In the genomic region with DNA sequence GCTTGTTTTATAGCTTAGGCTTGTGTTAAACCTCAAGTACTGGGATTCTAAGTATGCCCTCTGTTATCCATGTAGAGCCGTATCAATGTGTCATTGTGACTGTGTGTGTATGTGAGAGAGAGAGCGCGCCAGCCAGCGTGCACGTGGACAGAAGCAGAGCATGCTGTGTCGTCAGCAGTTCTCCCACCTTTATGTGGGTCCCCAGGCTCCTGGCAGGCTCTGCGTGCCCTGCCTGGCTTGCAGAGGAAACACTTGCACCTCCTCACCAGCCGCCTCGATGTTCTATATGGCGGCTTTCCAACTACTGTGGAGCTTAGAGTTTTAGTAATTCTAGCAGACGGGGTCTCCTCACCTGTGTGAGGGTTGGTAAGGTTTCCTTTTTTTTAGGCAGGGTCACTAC, we compare ENCODE assay signal across 25 mouse cellular contexts. TPM values are rescaled to one million over a fixed set of nuclear protein-coding genes. Genes with fewer than 3 reads are reported as not detected.
A peak's percentile ranks its signal among the peaks of the same experiment; 100 is the strongest.
DNase-seq lines count a peak whose midpoint lies in the region; ATAC-seq and TF ChIP-seq lines count a peak whose summit lies in the region.
"Had no signal": no experiment of that assay in that cellular context is flagged by ENCODE, and none has a peak within 500 bp of the region (broad histone marks: within the 10 kb centered on the region; RNA-seq: fewer than 3 reads in every experiment).

No protein-coding gene starts in this region.

- H3ac ChIP-seq in myocyte (ENCODE audit: control insufficient read depth, insufficient read length): no peak overlapping the region

- TF ChIP-seq POLR2A in MEL (IDR thresholded peaks at IDR 0.05; ENCODE audit: control insufficient read depth in 1 of 2, insufficient read depth in 1 of 2, low read depth in 1 of 2, low read length in 2 of 2, poor library complexity in 1 of 2) (no peak), myocyte (IDR thresholded peaks at IDR 0.05; ENCODE audit: insufficient read length, low read depth) (no peak)
- no peak for TF ChIP-seq POLR2A in lung, adult 2 months (IDR thresholded peaks at IDR 0.05; ENCODE audit: borderline replicate concordance, extremely low read depth, low read depth, low read length)

- TF ChIP-seq EP300 in MEL (IDR thresholded peaks at IDR 0.05; ENCODE audit: low read depth in 1 of 2, low read length in 2 of 2): no peak

- DNase-seq in frontal cortex, adult 2 months (ENCODE audit: extremely low spot score in 1 of 2, low spot score in 1 of 2): no peak
- no peak for DNase-seq in limb, embryonic 10.5 days (ENCODE audit: low spot score)
- no peak for DNase-seq in MEL (ENCODE audit: low read depth, low spot score)
- DNase-seq in lung, adult 2 months: no peak
- DNase-seq: adrenal gland, adult 2 months; adrenal gland, postnatal 14 days; B cell, adult 2 months; cerebellum, adult 11-12 months; cerebellum, adult 8-10 months; cerebellum, postnatal 36 days; embryo, embryonic 11 days; forebrain, postnatal 0 days; gastrocnemius, postnatal 10 days; gastrocnemius, postnatal 36 days had no signal

- peak; percentile 81 for ATAC-seq in frontal cortex, adult (ENCODE audit: low TSS enrichment)
- ATAC-seq in limb, embryonic 15.5 days (ENCODE audit: insufficient number of reproducible peaks, low FRiP score, low TSS enrichment, low read depth): 0 out of 2 replicates have a peak, but pooled peaks have one; percentile 47
- ATAC-seq: forebrain, embryonic 14.5 days; forebrain, postnatal 0 days; hindbrain, embryonic 16.5 days had no signal

- TF ChIP-seq RAD21 in MEL (IDR thresholded peaks at IDR 0.05; ENCODE audit: low read depth, low read length): no peak

- TF ChIP-seq CTCF in MEL (IDR thresholded peaks at IDR 0.05 in 2 of 3, conservative IDR thresholded peaks at IDR 0.05 in 1 of 3; ENCODE audit: control insufficient read depth in 1 of 3, insufficient read depth in 1 of 3, low read depth in 2 of 3, low read length in 3 of 3, poor library complexity in 1 of 3, severe bottlenecking in 1 of 3): no peak
- TF ChIP-seq CTCF in lung, adult 2 months (IDR thresholded peaks at IDR 0.05; ENCODE audit: insufficient read depth, low read length): no peak

- no peaks in the 10 kb centered on the region for H3K9me3 ChIP-seq in limb, embryonic 15.5 days
- no peaks in the 10 kb centered on the region for H3K9me3 ChIP-seq in limb, embryonic 10.5 days (replicated peaks)
- H3K9me3 ChIP-seq in MEL (replicated peaks; ENCODE audit: insufficient read depth, low read length): no peaks in the 10 kb centered on the region
- H3K9me3 ChIP-seq: embryonic facial prominence, embryonic 15.5 days; G1E; hindbrain, embryonic 10.5 days; hindbrain, embryonic 13.5 days had no signal

- H3K4me2 ChIP-seq in limb, embryonic 15.5 days: no peak overlapping the region
- no peak overlapping the region for H3K4me2 ChIP-seq in myocyte (ENCODE audit: low read depth)
- H3K4me2 ChIP-seq: embryonic facial prominence, embryonic 15.5 days; heart, embryonic 11.5 days; hindbrain, embryonic 13.5 days had no signal

- WGBS in limb, embryonic 15.5 days: 68% methylated on average over 11 of the region's 11 CpGs
- WGBS in limb, embryonic 10.5 days: 75% methylated on average over 11 of the region's 11 CpGs
- 67% methylated on average over 11 of the region's 11 CpGs for whole genome bisulfite sequencing in lung, adult 2 months

- H3K27me3 ChIP-seq in limb, embryonic 15.5 days: no peaks in the 10 kb centered on the region
- H3K27me3 ChIP-seq in limb, embryonic 10.5 days (ENCODE audit: low read depth, poor library complexity, severe bottlenecking): no peaks in the 10 kb centered on the region
- no peaks in the 10 kb centered on the region for H3K27me3 ChIP-seq in MEL (ENCODE audit: control insufficient read depth in 1 of 2, insufficient read depth in 2 of 2, low read length in 2 of 2)
- H3K27me3 ChIP-seq in myocyte (ENCODE audit: control insufficient read depth, insufficient read depth, insufficient read length): no peaks in the 10 kb centered on the region
- H3K27me3 ChIP-seq: CH12.LX; embryonic facial prominence, embryonic 15.5 days; hindbrain, embryonic 13.5 days had no signal

- no peak overlapping the region for H3K9ac ChIP-seq in limb, embryonic 15.5 days
- H3K9ac ChIP-seq in MEL (ENCODE audit: control insufficient read depth, low read depth, low read length, poor library complexity, severe bottlenecking): no peak overlapping the region
- H3K9ac ChIP-seq: embryonic facial prominence, embryonic 15.5 days; forebrain, postnatal 0 days; hindbrain, embryonic 13.5 days had no signal

- no peak overlapping the region for H3K27ac ChIP-seq in limb, embryonic 15.5 days
- no peak overlapping the region for H3K27ac ChIP-seq in limb, embryonic 10.5 days
- H3K27ac ChIP-seq in MEL (ENCODE audit: control insufficient read depth, low read depth, low read length): no peak overlapping the region
- H3K27ac ChIP-seq: embryonic facial prominence, embryonic 15.5 days; hindbrain, embryonic 10.5 days; hindbrain, embryonic 13.5 days had no signal

- no peaks in the 10 kb centered on the region for H3K79me2 ChIP-seq in MEL (ENCODE audit: control insufficient read depth, insufficient read depth, low read length, poor library complexity)
- H3K79me2 ChIP-seq in myocyte (ENCODE audit: control insufficient read depth, insufficient read depth): no peaks in the 10 kb centered on the region

- H3K4me1 ChIP-seq in limb, embryonic 15.5 days: no peaks in the 10 kb centered on the region
- no peaks in the 10 kb centered on the region for H3K4me1 ChIP-seq in limb, embryonic 10.5 days
- H3K4me1 ChIP-seq in MEL (ENCODE audit: control insufficient read depth in 1 of 2, insufficient read depth in 2 of 2, low read length in 2 of 2): no peaks in the 10 kb centered on the region
- no peaks in the 10 kb centered on the region for H3K4me1 ChIP-seq in lung, adult 2 months (ENCODE audit: control insufficient read depth, insufficient read depth, low read length)
- H3K4me1 ChIP-seq: embryonic facial prominence, embryonic 15.5 days; hindbrain, embryonic 10.5 days; hindbrain, embryonic 13.5 days had no signal

- no peak overlapping the region for H3K4me3 ChIP-seq in limb, embryonic 15.5 days
- no peak overlapping the region for H3K4me3 ChIP-seq in limb, embryonic 10.5 days
- H3K4me3 ChIP-seq in MEL (ENCODE audit: control insufficient read depth in 1 of 2, insufficient read depth in 1 of 2, low read depth in 2 of 2, low read length in 2 of 2): no peak overlapping the region
- H3K4me3 ChIP-seq in myocyte: no peak overlapping the region
- H3K4me3 ChIP-seq in lung, adult 2 months (replicated peaks; ENCODE audit: extremely low read depth, low read depth, low read length): no peak overlapping the region
- H3K4me3 ChIP-seq: embryonic facial prominence, embryonic 15.5 days; hindbrain, embryonic 10.5 days; hindbrain, embryonic 13.5 days had no signal

- peaks cover 26% of the 10 kb centered on the region for H3K36me3 ChIP-seq in limb, embryonic 15.5 days
- H3K36me3 ChIP-seq in limb, embryonic 10.5 days: peaks cover 34% of the 10 kb centered on the region
- H3K36me3 ChIP-seq in MEL (ENCODE audit: control insufficient read depth in 1 of 2, insufficient read depth in 2 of 2, low read length in 2 of 2) (peaks cover 0 to 13% of the 10 kb centered on the region in 2 experiments; a peak in 2 of 4 replicates), myocyte (ENCODE audit: control insufficient read depth, insufficient read depth) (no peaks in the 10 kb centered on the region)

TF ChIP-seq in MEL, 35 proteins besides CTCF, POLR2A, EP300 and RAD21:
- TF ChIP-seq POLR2AphosphoS2 (IDR thresholded peaks at IDR 0.05; ENCODE audit: low read length) (0 out of 2 replicates have a peak, but pooled peaks have one; percentile 12), CHD2 (IDR thresholded peaks at IDR 0.05; ENCODE audit: low read length) (no peak), ZKSCAN1 (IDR thresholded peaks at IDR 0.05; ENCODE audit: low read depth, low read length) (no peak)

TF ChIP-seq in myocyte, 11 proteins besides CTCF, POLR2A, EP300 and RAD21:
- TF ChIP-seq MYOD1 (IDR thresholded peaks at IDR 0.05; ENCODE audit: control insufficient read depth in 1 of 3, insufficient read length in 2 of 3, low read depth in 2 of 3) (no peak), POLR2AphosphoS2 (IDR thresholded peaks at IDR 0.05; ENCODE audit: insufficient read length, low read depth) (peak; percentile 42), MYOG (IDR thresholded peaks at IDR 0.05; ENCODE audit: control insufficient read depth in 1 of 3, insufficient read depth in 1 of 3, insufficient read length in 2 of 3, low read depth in 2 of 3) (no peak)

RNA-seq across cellular contexts. Expression of a gene that starts 21.7 kb away (rescaled TPM):
- 89.0 and 107 TPM in 2 replicates for polyA plus RNA-seq in frontal cortex, adult 2 months (2012; rRNA removed)
- polyA plus RNA-seq in limb, embryonic 15.5 days (2015; fragmentation: Nextera tagmentation; extraction: Ambion mirVana): 87.3 and 103 TPM in 2 replicates
- polyA plus RNA-seq in limb, embryonic 10.5 days (2016; fragmentation: Nextera tagmentation; extraction: Ambion mirVana): 140 and 161 TPM in 2 replicates
- 239 and 264 TPM in 2 replicates for total RNA-seq in MEL (2012; rRNA removed)
- 100 to 1,000 TPM in 1 of 2 experiments, not detected in 1; 194 TPM for polyA plus RNA-seq in MEL (2012; ENCODE audit: insufficient read depth in 1 of 2, insufficient read length in 2 of 2, low read depth in 1 of 2, low replicate concordance in 2 of 2, missing spikeins in 1 of 2)
- 111 TPM for polyA plus RNA-seq in myocyte (2012; fragmentation: generic; extraction: Trizol)
- 24.4 and 29.4 TPM in 2 replicates for polyA plus RNA-seq in lung, adult 2 months (2012; rRNA removed)

RNA-seq across cellular contexts. Expression of a gene that starts 34.8 kb away (rescaled TPM):
- 15.4 and 18.1 TPM in 2 replicates for polyA plus RNA-seq in frontal cortex, adult 2 months (2012; rRNA removed)
- 43.1 and 47.1 TPM in 2 replicates for polyA plus RNA-seq in limb, embryonic 15.5 days (2015; fragmentation: Nextera tagmentation; extraction: Ambion mirVana)
- 33.9 and 41.7 TPM in 2 replicates for polyA plus RNA-seq in limb, embryonic 10.5 days (2016; fragmentation: Nextera tagmentation; extraction: Ambion mirVana)
- 31.9 and 42.5 TPM in 2 replicates for total RNA-seq in MEL (2012; rRNA removed)
- polyA plus RNA-seq in MEL (2012; ENCODE audit: insufficient read depth in 1 of 2, insufficient read length in 2 of 2, low read depth in 1 of 2, low replicate concordance in 2 of 2, missing spikeins in 1 of 2): 100 to 1,000 TPM in 1 of 2 experiments, 10 to 100 TPM in 1; 48.8 to 419 TPM
- polyA plus RNA-seq in myocyte (2012; fragmentation: generic; extraction: Trizol): 8.3 TPM
- polyA plus RNA-seq in lung, adult 2 months (2012; rRNA removed): 7.7 and 10.4 TPM in 2 replicates

RNA-seq across cellular contexts. Expression of a gene that starts 38.8 kb away (rescaled TPM):
- 18.5 and 21.2 TPM in 2 replicates for polyA plus RNA-seq in frontal cortex, adult 2 months (2012; rRNA removed)
- 29.8 and 32.4 TPM in 2 replicates for polyA plus RNA-seq in limb, embryonic 15.5 days (2015; fragmentation: Nextera tagmentation; extraction: Ambion mirVana)
- 41.0 and 49.3 TPM in 2 replicates for polyA plus RNA-seq in limb, embryonic 10.5 days (2016; fragmentation: Nextera tagmentation; extraction: Ambion mirVana)
- 80.6 and 95.8 TPM in 2 replicates for total RNA-seq in MEL (2012; rRNA removed)
- polyA plus RNA-seq in MEL (2012; ENCODE audit: insufficient read depth in 1 of 2, insufficient read length in 2 of 2, low read depth in 1 of 2, low replicate concordance in 2 of 2, missing spikeins in 1 of 2) (100 to 1,000 TPM in 1 of 2 experiments, not detected in 1; 142 TPM), myocyte (2012; fragmentation: generic; extraction: Trizol) (9.7 TPM)
- polyA plus RNA-seq in lung, adult 2 months (2012; rRNA removed): 2.3 and 3.1 TPM in 2 replicates
